15 mouse cellular contexts compared by ENCODE assay signal in genomic region chr11:117023537-117023936, GRCm38 (mm10).
DNase-seq lines count a peak whose midpoint lies in the region; ATAC-seq and TF ChIP-seq lines count a peak whose summit lies in the region.
"Had no signal": no experiment of that assay in that cellular context is flagged by ENCODE, and none has a peak within 500 bp of the region (broad histone marks: within the 10 kb centered on the region; RNA-seq: fewer than 3 reads in every experiment).

No protein-coding gene starts in this region.

- DNase-seq in forebrain, postnatal 0 days = no peak
- no peak for DNase-seq in forebrain, embryonic 10.5 days (ENCODE audit: extremely low spot score, low spot score)
- DNase-seq in left cerebral cortex, adult 2 months (ENCODE audit: extremely low spot score in 1 of 2, low spot score in 2 of 2) = no peak
- DNase-seq in left cerebral cortex, adult 8-10 months (ENCODE audit: low spot score in 2 of 2) = no peak
- DNase-seq in B cell, adult 2 months = peak; percentile 14 to 18
- no peak for DNase-seq in retina, embryonic 14.5 days (ENCODE audit: low spot score)
- DNase-seq in left cerebral cortex, postnatal 36 days (ENCODE audit: low spot score in 2 of 2) = no peak
- DNase-seq: adrenal gland, adult 8-10 months; cerebellum, adult 18-20 months; cerebellum, postnatal 36 days had no signal

- H3K27me3 ChIP-seq in forebrain, postnatal 0 days (ENCODE audit: insufficient read depth, low read length) = no peaks in the 10 kb centered on the region
- peaks cover 9% of the 10 kb centered on the region; the same call in 1 of the 2 replicates for H3K27me3 ChIP-seq in forebrain, embryonic 10.5 days (ENCODE audit: poor library complexity, severe bottlenecking)
- H3K27me3 ChIP-seq: forebrain, embryonic 13.5 days; neural tube, embryonic 12.5 days had no signal

- WGBS in forebrain, postnatal 0 days = 95% methylated on average over 3 of the region's 3 CpGs
- WGBS in forebrain, embryonic 10.5 days = 87% methylated on average over 3 of the region's 3 CpGs
- WGBS in bone marrow, adult 2 months = 86% methylated on average over 3 of the region's 3 CpGs

- no peak for ATAC-seq in forebrain, postnatal 0 days
- ATAC-seq: forebrain, embryonic 13.5 days; inflammation-experienced regulatory T-cells, adult 6 months had no signal

- H3K4me2 ChIP-seq in forebrain, postnatal 0 days (ENCODE audit: low read depth) = no peak overlapping the region
- H3K4me2 ChIP-seq: forebrain, embryonic 13.5 days; heart, embryonic 13.5 days; neural tube, embryonic 12.5 days had no signal

- TF ChIP-seq CTCF in forebrain, postnatal 0 days (IDR thresholded peaks at IDR 0.05; ENCODE audit: low read depth) = peak; percentile 44
- peak; percentile 26 for TF ChIP-seq CTCF in left cerebral cortex, adult 2 months (IDR thresholded peaks at IDR 0.05)
- TF ChIP-seq CTCF in bone marrow, adult 2 months (IDR thresholded peaks at IDR 0.05; ENCODE audit: control insufficient read depth, insufficient read depth, low read length) = peak; percentile 12; the same call in 1 of the 2 replicates

- H3K4me1 ChIP-seq in forebrain, postnatal 0 days (ENCODE audit: insufficient read depth) = peaks cover 7% of the 10 kb centered on the region; the same call in 1 of the 2 replicates
- H3K4me1 ChIP-seq in forebrain, embryonic 10.5 days = peaks cover 8% of the 10 kb centered on the region
- peaks cover 2% of the 10 kb centered on the region; the same call in 1 of the 2 replicates for H3K4me1 ChIP-seq in bone marrow, adult 2 months (ENCODE audit: control insufficient read depth, insufficient read depth, low read length)

- no peak overlapping the region for H3K27ac ChIP-seq in forebrain, postnatal 0 days (ENCODE audit: low read depth, low read length)
- no peak overlapping the region for H3K27ac ChIP-seq in forebrain, embryonic 10.5 days
- no peak overlapping the region for H3K27ac ChIP-seq in left cerebral cortex, adult 2 months
- H3K27ac ChIP-seq in bone marrow, adult 2 months (ENCODE audit: control insufficient read depth, insufficient read depth, low read depth, low read length, poor library complexity) = no peak overlapping the region
- H3K27ac ChIP-seq: forebrain, embryonic 13.5 days; heart, embryonic 13.5 days; neural tube, embryonic 12.5 days had no signal

- intact Hi-C loops in left cerebral cortex, adult 2 months (cut with DNase I) = no loop called here
- intact Hi-C loops in left cerebral cortex, postnatal 36 days (cut with DNase I) = no loop called here

- H3K36me3 ChIP-seq in forebrain, postnatal 0 days (ENCODE audit: insufficient read depth) = no peaks in the 10 kb centered on the region
- no peaks in the 10 kb centered on the region for H3K36me3 ChIP-seq in forebrain, embryonic 10.5 days (replicated peaks)
- H3K36me3 ChIP-seq: heart, embryonic 13.5 days; neural tube, embryonic 12.5 days had no signal

- H3K9ac ChIP-seq in forebrain, postnatal 0 days = no peak overlapping the region
- H3K9ac ChIP-seq: forebrain, embryonic 13.5 days; heart, embryonic 13.5 days; neural tube, embryonic 12.5 days had no signal

- no peaks in the 10 kb centered on the region for H3K9me3 ChIP-seq in forebrain, postnatal 0 days (ENCODE audit: low read length)
- H3K9me3 ChIP-seq in forebrain, embryonic 10.5 days = peaks cover 19% of the 10 kb centered on the region
- H3K9me3 ChIP-seq: neural tube, embryonic 12.5 days had no signal

- TF ChIP-seq POLR2A in bone marrow, adult 2 months (IDR thresholded peaks at IDR 0.05; ENCODE audit: borderline replicate concordance, control insufficient read depth, low read depth, low read length) = no peak

- no peak overlapping the region for H3K4me3 ChIP-seq in forebrain, postnatal 0 days (ENCODE audit: low read depth, low read length)
- no peak overlapping the region for H3K4me3 ChIP-seq in forebrain, embryonic 10.5 days
- no peak overlapping the region for H3K4me3 ChIP-seq in left cerebral cortex, adult 2 months
- H3K4me3 ChIP-seq in bone marrow, adult 2 months (replicated peaks; ENCODE audit: control insufficient read depth, low read depth, low read length) = no peak overlapping the region
- H3K4me3 ChIP-seq: forebrain, embryonic 13.5 days; heart, embryonic 13.5 days; neural tube, embryonic 12.5 days had no signal

Comparison
In these comparisons a context has a peak if more than half of its experiments do, and no peak if none do; other contexts are left out.
1. DNase-seq: peak in B cell, adult 2 months (2 of 2); none in forebrain, postnatal 0 days (single experiment), forebrain, embryonic 10.5 days (single experiment), left cerebral cortex, adult 2 months (0 of 2), left cerebral cortex, adult 8-10 months (0 of 2), retina, embryonic 14.5 days (single experiment) and left cerebral cortex, postnatal 36 days (0 of 2).
2. Peak in every context shown above with its lines, with median percentiles within 50 percentile points of each other: CTCF ChIP-seq.